Mouse (Mus musculus): Measurements from ENCODE around the gene Tubb4a. TPM values are rescaled to one million over a fixed set of nuclear protein-coding genes. Genes with fewer than 3 reads are reported as not detected.

The Tubb4a gene
- polyA plus RNA-seq, 1 experiment, result 1.7 TPM

DNA sequence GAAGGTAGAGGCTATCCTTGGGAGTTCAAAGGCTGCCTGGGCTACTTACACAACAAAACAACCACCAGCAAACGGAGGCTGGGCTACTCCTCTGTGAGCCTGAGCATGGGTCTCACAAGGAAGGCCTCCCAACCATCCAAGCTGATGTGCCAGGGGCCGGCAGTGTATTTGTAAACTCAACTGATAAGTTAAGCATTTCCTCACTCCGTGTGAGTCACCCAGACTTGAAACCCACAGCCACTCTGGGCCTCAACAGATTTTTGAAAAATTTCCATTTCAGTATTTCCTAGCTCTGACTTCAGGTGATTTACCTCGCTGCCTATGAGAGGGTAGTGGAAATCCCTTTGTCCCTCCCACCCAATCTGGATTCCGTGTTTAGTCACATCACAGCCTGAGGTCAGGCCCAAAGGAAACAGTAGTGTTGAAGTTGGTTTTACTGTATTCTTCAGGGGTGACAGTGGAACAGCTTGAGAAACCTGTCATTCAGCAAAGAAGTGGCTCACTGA lies 21.1 kb upstream of the Tubb4a start:
- Histone ChIP-seq H3K36me3 (ENCODE audit: control insufficient read depth, insufficient read depth, low read length) (no peaks in the 10 kb centered on the region), H3K4me1 (ENCODE audit: control insufficient read depth, insufficient read depth, insufficient read length) (no peaks in the 10 kb centered on the region), H3K27ac (ENCODE audit: insufficient read depth, low read length) (no peak overlapping the region), H3K27me3 (ENCODE audit: control insufficient read depth, insufficient read depth, low read length) (no peaks in the 10 kb centered on the region), H3K4me3 (ENCODE audit: extremely low read depth, insufficient read depth, insufficient read length) (no peak overlapping the region)
- no peak for DNase-seq (ENCODE audit: low read depth in 1 of 2, low spot score in 2 of 2)
- 61% methylated on average over 5 of the region's 5 CpGs for WGBS
- TF ChIP-seq CTCF (IDR thresholded peaks at IDR 0.05; ENCODE audit: extremely low read depth, insufficient read depth, insufficient read length, insufficient replicate concordance) (no peak), POLR2A (IDR thresholded peaks at IDR 0.05; ENCODE audit: low read depth, low read length) (no peak)

DNA sequence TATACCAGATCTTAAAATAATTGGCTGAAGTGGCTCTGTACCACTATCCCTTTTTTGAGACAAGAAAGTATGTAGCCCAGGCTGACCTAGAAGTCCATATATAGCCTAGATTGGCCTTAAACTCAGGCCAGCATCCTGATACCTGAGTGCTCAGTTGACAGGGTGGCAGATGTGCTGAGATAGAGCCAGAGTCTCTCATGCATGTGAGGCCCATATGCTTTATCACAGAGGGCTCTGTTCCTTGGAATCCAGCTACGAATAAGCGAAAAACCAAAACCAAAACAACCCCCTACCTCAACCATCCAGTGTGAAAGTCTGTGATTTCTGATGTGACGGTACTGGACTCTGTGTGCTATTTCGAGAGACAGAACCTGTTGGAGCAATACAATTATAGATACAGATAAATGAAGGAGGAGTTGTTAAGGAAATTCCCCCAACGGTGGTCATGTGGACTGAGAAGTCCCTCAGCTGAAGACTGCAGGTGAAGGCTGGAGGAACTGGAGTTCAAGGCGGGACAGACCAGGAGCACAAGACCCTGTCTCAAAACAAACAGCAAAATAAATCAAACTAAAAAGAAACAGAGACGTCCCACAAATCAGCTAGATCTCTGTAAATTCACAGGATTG lies 20.6 kb upstream of the Tubb4a start:
- no peak overlapping the region for H3K27ac ChIP-seq (ENCODE audit: insufficient read depth, low read length)

DNA sequence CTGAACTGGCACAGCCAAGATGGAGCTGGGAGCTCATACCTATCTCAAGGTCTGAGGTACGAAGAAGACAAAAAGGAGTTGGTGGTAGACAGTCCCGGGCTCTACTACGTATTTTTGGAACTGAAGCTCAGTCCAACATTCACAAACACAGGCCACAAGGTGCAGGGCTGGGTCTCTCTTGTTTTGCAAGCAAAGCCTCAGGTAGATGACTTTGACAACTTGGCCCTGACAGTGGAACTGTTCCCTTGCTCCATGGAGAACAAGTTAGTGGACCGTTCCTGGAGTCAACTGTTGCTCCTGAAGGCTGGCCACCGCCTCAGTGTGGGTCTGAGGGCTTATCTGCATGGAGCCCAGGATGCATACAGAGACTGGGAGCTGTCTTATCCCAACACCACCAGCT lies 19.5 kb upstream of the Tubb4a start:
- Histone ChIP-seq H3K4me3 (ENCODE audit: extremely low read depth, insufficient read depth, insufficient read length) (no peak overlapping the region), H3K27ac (ENCODE audit: insufficient read depth, low read length) (no peak overlapping the region), H3K27me3 (ENCODE audit: control insufficient read depth, insufficient read depth, low read length) (no peaks in the 10 kb centered on the region), H3K36me3 (ENCODE audit: control insufficient read depth, insufficient read depth, low read length) (no peaks in the 10 kb centered on the region), H3K4me1 (ENCODE audit: control insufficient read depth, insufficient read depth, insufficient read length) (no peaks in the 10 kb centered on the region)
- TF ChIP-seq POLR2A (IDR thresholded peaks at IDR 0.05; ENCODE audit: low read depth, low read length), result no peak
- TF ChIP-seq CTCF (IDR thresholded peaks at IDR 0.05; ENCODE audit: extremely low read depth, insufficient read depth, insufficient read length, insufficient replicate concordance), result no peak
- WGBS, result 91% methylated on average over 5 of the region's 5 CpGs
- no peak for DNase-seq (ENCODE audit: low read depth in 1 of 2, low spot score in 2 of 2)

More for the DNA sequence above, 20.6 kb upstream of the Tubb4a start:
- Histone ChIP-seq H3K36me3 (ENCODE audit: control insufficient read depth, insufficient read depth, low read length) (no peaks in the 10 kb centered on the region), H3K4me1 (ENCODE audit: control insufficient read depth, insufficient read depth, insufficient read length) (no peaks in the 10 kb centered on the region), H3K4me3 (ENCODE audit: extremely low read depth, insufficient read depth, insufficient read length) (no peak overlapping the region), H3K27me3 (ENCODE audit: control insufficient read depth, insufficient read depth, low read length) (no peaks in the 10 kb centered on the region)
- WGBS, result 85% methylated on average over 7 of the region's 7 CpGs
- TF ChIP-seq CTCF (IDR thresholded peaks at IDR 0.05; ENCODE audit: extremely low read depth, insufficient read depth, insufficient read length, insufficient replicate concordance) (no peak), POLR2A (IDR thresholded peaks at IDR 0.05; ENCODE audit: low read depth, low read length) (no peak)
- DNase-seq (ENCODE audit: low read depth in 1 of 2, low spot score in 2 of 2), result no peak

DNA sequence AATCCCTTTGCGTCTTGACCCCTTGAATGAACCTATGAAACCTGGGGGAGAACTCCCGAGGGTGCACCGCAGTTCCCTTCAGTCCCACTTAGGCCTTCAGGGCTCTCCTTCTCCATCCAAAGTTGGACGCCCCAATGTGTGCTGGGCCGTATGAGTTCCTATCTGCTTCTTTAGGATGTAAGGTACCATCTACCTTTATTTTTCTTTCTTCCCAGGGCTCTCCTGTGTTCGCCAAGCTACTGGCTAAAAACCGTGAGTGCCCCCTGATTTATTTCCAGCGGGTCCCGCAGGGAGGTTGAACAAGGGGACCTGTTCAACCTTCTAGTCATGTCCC lies 18.4 kb upstream of the Tubb4a start:
- TF ChIP-seq POLR2A (IDR thresholded peaks at IDR 0.05; ENCODE audit: low read depth, low read length) (no peak), CTCF (IDR thresholded peaks at IDR 0.05; ENCODE audit: extremely low read depth, insufficient read depth, insufficient read length, insufficient replicate concordance) (no peak)
- 44% methylated on average over 9 of the region's 9 CpGs for WGBS
- H3K4me1 ChIP-seq (ENCODE audit: control insufficient read depth, insufficient read depth, insufficient read length), result no peaks in the 10 kb centered on the region
- no peaks in the 10 kb centered on the region for H3K27me3 ChIP-seq (ENCODE audit: control insufficient read depth, insufficient read depth, low read length)
- H3K4me3 ChIP-seq (ENCODE audit: extremely low read depth, insufficient read depth, insufficient read length), result peak overlapping the region; percentile 38; the same call in 1 of the 2 replicates
- H3K36me3 ChIP-seq (ENCODE audit: control insufficient read depth, insufficient read depth, low read length), result no peaks in the 10 kb centered on the region
- H3K27ac ChIP-seq (ENCODE audit: insufficient read depth, low read length), result no peak overlapping the region
- DNase-seq (ENCODE audit: low read depth in 1 of 2, low spot score in 2 of 2), result no peak

DNA sequence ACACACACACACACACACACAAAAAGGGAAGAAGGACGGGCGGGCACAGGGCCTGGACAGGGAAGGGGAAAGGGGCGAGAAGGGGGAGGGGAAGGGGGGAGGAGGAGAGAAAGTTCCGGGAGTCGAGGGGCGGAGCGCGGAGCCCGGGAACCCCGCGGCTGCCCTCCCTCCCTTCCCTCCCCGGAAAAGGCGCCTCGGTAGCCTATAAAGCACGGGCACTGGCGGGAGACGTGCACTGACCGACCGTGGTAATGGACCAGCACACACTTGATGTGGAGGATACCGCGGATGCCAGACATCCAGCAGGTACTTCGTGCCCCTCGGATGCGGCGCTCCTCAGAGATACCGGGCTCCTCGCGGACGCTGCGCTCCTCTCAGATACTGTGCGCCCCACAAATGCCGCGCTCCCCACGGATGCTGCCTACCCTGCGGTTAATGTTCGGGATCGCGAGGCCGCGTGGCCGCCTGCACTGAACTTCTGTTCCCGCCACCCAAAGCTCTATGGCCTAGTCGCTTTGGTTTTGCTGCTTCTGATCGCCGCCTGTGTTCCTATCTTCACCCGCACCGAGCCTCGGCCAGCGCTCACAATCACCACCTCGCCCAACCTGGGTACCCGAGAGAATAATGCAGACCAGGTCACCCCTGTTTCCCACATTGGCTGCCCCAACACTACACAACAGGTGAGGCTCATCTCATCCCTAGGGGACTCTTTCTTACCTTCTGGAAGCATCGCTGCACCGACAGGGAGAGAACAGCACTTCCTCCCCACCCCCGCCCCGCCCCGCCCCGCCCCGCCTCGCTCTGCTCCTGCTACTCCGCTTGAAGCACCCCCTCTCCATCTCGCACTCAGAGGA lies 17.8 kb upstream of the Tubb4a start, which contains the start of gene Tnfsf9:
Gene Tnfsf9, plus strand, starts transcription at position 145 of the 854 bp plus-strand sequence.
- Histone ChIP-seq H3K36me3 (ENCODE audit: control insufficient read depth, insufficient read depth, low read length) (no peaks in the 10 kb centered on the region), H3K4me1 (ENCODE audit: control insufficient read depth, insufficient read depth, insufficient read length) (no peaks in the 10 kb centered on the region), H3K27ac (ENCODE audit: insufficient read depth, low read length) (peak within 1 kb of the TSS; percentile 12; the same call in 1 of the 2 replicates), H3K4me3 (ENCODE audit: extremely low read depth, insufficient read depth, insufficient read length) (peak within 1 kb of the TSS; percentile 62), H3K27me3 (ENCODE audit: control insufficient read depth, insufficient read depth, low read length) (no peaks in the 10 kb centered on the region)
- TF ChIP-seq CTCF (IDR thresholded peaks at IDR 0.05; ENCODE audit: extremely low read depth, insufficient read depth, insufficient read length, insufficient replicate concordance), result no peak
- no peak for TF ChIP-seq POLR2A (IDR thresholded peaks at IDR 0.05; ENCODE audit: low read depth, low read length)
- DNase-seq (ENCODE audit: low read depth in 1 of 2, low spot score in 2 of 2), result peak in 1 of 2 experiments; percentile 19
- 2% methylated on average over 60 of the region's 61 CpGs for WGBS

DNA sequence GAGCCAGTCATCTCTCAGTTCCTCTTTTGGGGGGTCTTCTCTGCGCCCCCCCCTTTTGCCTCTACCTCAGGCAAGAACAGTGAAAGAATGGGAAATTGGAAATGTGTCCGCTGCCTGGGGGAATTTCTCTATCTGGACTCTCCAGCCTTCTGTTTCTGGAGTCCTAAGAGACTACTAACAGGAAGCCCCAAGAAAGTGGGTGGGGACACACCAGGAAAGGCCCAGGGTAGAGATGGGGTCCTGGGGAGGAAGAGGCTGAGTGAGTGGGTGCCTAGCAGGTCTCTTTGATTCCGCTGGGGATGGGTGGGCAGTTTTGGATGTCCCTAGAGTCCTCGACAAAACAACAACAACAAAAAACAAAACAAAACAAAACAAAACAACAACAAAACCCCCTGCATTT lies 16.9 kb upstream of the Tubb4a start:
- DNase-seq (ENCODE audit: low read depth in 1 of 2, low spot score in 2 of 2), result no peak
- 25% methylated on average over 4 of the region's 4 CpGs for WGBS
- Histone ChIP-seq H3K4me1 (ENCODE audit: control insufficient read depth, insufficient read depth, insufficient read length) (no peaks in the 10 kb centered on the region), H3K36me3 (ENCODE audit: control insufficient read depth, insufficient read depth, low read length) (no peaks in the 10 kb centered on the region), H3K27ac (ENCODE audit: insufficient read depth, low read length) (no peak overlapping the region), H3K4me3 (ENCODE audit: extremely low read depth, insufficient read depth, insufficient read length) (no peak overlapping the region), H3K27me3 (ENCODE audit: control insufficient read depth, insufficient read depth, low read length) (no peaks in the 10 kb centered on the region)
- TF ChIP-seq POLR2A (IDR thresholded peaks at IDR 0.05; ENCODE audit: low read depth, low read length), result no peak
- TF ChIP-seq CTCF (IDR thresholded peaks at IDR 0.05; ENCODE audit: extremely low read depth, insufficient read depth, insufficient read length, insufficient replicate concordance), result no peak
